Mouse (Mus musculus): ENCODE measurements around the gene Foxk1. TPM values are rescaled to one million over a fixed set of nuclear protein-coding genes. Genes with fewer than 3 reads are reported as not detected.

The Foxk1 gene
- total and polyA plus RNA-seq, 3 experiments: 8.2 to 20.2 TPM; not detected in 1

GRCm38 (mm10) chr5:142431811-142432434, 30.6 kb downstream of the Foxk1 start:
- H3K4me3 ChIP-seq (ENCODE audit: control insufficient read depth in 1 of 2, insufficient read depth in 1 of 2, low read depth in 2 of 2, low read length in 2 of 2): no peak overlapping the region
- TF ChIP-seq RAD21 (IDR thresholded peaks at IDR 0.05; ENCODE audit: low read depth, low read length): no peak
- TF ChIP-seq UBTF (IDR thresholded peaks at IDR 0.05; ENCODE audit: borderline replicate concordance, insufficient read depth, low read depth, low read length): no peak
- TF ChIP-seq CHD2 (IDR thresholded peaks at IDR 0.05; ENCODE audit: low read length): no peak
- TF ChIP-seq ETS1 (IDR thresholded peaks at IDR 0.05; ENCODE audit: low read depth, low read length): no peak
- no peak for TF ChIP-seq ZC3H11A (IDR thresholded peaks at IDR 0.05; ENCODE audit: low read depth, low read length)
- no peak for TF ChIP-seq GABPA (IDR thresholded peaks at IDR 0.05; ENCODE audit: low read depth, low read length)
- no peak for TF ChIP-seq NELFE (IDR thresholded peaks at IDR 0.05; ENCODE audit: low read depth, low read length)
- no peak for TF ChIP-seq POLR2AphosphoS2 (IDR thresholded peaks at IDR 0.05; ENCODE audit: low read length)
- no peak for TF ChIP-seq TAL1 (IDR thresholded peaks at IDR 0.05; ENCODE audit: low read length)
- no peak for TF ChIP-seq HCFC1 (IDR thresholded peaks at IDR 0.05; ENCODE audit: low read depth, low read length)
- TF ChIP-seq SMC3 (IDR thresholded peaks at IDR 0.05; ENCODE audit: low read depth, low read length): no peak
- TF ChIP-seq SIN3A (IDR thresholded peaks at IDR 0.05; ENCODE audit: low read length): no peak
- TF ChIP-seq KAT2A (conservative IDR thresholded peaks at IDR 0.05; ENCODE audit: low read depth, low read length): no peak
- H3K9me3 ChIP-seq (replicated peaks; ENCODE audit: insufficient read depth, low read length): no peaks in the 10 kb centered on the region
- no peak for DNase-seq (ENCODE audit: low read depth, low spot score)
- H3K36me3 ChIP-seq (ENCODE audit: control insufficient read depth in 1 of 2, insufficient read depth in 2 of 2, low read length in 2 of 2): no peaks in the 10 kb centered on the region; a peak in 1 of 4 replicates
- no peak overlapping the region for H3K9ac ChIP-seq (ENCODE audit: control insufficient read depth, low read depth, low read length, poor library complexity, severe bottlenecking)
- H3K27me3 ChIP-seq (ENCODE audit: control insufficient read depth in 1 of 2, insufficient read depth in 2 of 2, low read length in 2 of 2): no peaks in the 10 kb centered on the region
- no peak overlapping the region for H3K27ac ChIP-seq (ENCODE audit: control insufficient read depth, low read depth, low read length)
- H3K4me1 ChIP-seq (ENCODE audit: control insufficient read depth in 1 of 2, insufficient read depth in 2 of 2, low read length in 2 of 2): no peaks in the 10 kb centered on the region; a peak in 1 of 4 replicates
- no peaks in the 10 kb centered on the region for H3K79me2 ChIP-seq (ENCODE audit: control insufficient read depth, insufficient read depth, low read length, poor library complexity)

- no peak overlapping the region for H3K27ac ChIP-seq (ENCODE audit: control insufficient read depth, low read depth, low read length)
- TF ChIP-seq MAZ (IDR thresholded peaks at IDR 0.05; ENCODE audit: low read depth, low read length) (no peak), MAFK (IDR thresholded peaks at IDR 0.05; ENCODE audit: borderline replicate concordance, low read depth, low read length) (no peak), CHD1 (IDR thresholded peaks at IDR 0.05; ENCODE audit: low read depth, low read length) (no peak), NRF1 (IDR thresholded peaks at IDR 0.05; ENCODE audit: insufficient read depth, low read depth, low read length, poor library complexity, severe bottlenecking) (no peak)
- no peaks in the 10 kb centered on the region for H3K9me3 ChIP-seq (replicated peaks; ENCODE audit: insufficient read depth, low read length)
- H3K79me2 ChIP-seq (ENCODE audit: control insufficient read depth, insufficient read depth, low read length, poor library complexity): no peaks in the 10 kb centered on the region
- no peak for DNase-seq (ENCODE audit: low read depth, low spot score)
- no peaks in the 10 kb centered on the region; a peak in 2 of 4 replicates for H3K36me3 ChIP-seq (ENCODE audit: control insufficient read depth in 1 of 2, insufficient read depth in 2 of 2, low read length in 2 of 2)
- no peaks in the 10 kb centered on the region; a peak in 1 of 4 replicates for H3K4me1 ChIP-seq (ENCODE audit: control insufficient read depth in 1 of 2, insufficient read depth in 2 of 2, low read length in 2 of 2)
- H3K9ac ChIP-seq (ENCODE audit: control insufficient read depth, low read depth, low read length, poor library complexity, severe bottlenecking): no peak overlapping the region
- H3K27me3 ChIP-seq (ENCODE audit: control insufficient read depth in 1 of 2, insufficient read depth in 2 of 2, low read length in 2 of 2): no peaks in the 10 kb centered on the region
- no peak overlapping the region for H3K4me3 ChIP-seq (ENCODE audit: control insufficient read depth in 1 of 2, insufficient read depth in 1 of 2, low read depth in 2 of 2, low read length in 2 of 2)
Observed at GRCm38 (mm10) chr5:142432695-142433094, 31.4 kb downstream of the Foxk1 start.

All from MEL (cell line).